Mouse (Mus musculus) adrenal gland, adult 18-20 months (tissue): ENCODE measurements at regions not wholly inside any gene's neighbourhood (a gene's known extent, or its start where the extent isn't known, plus 50 kb on each side); places are given as distances from the start of the nearest gene placed in this dataset.

Experiments
- DNase-seq, 2 experiments: peaks; one replicate each; pipeline ENCODE4 v3.0.0; 2021 to 2022; ENCODE audit warnings: low spot score in 2 of 2

DNA sequence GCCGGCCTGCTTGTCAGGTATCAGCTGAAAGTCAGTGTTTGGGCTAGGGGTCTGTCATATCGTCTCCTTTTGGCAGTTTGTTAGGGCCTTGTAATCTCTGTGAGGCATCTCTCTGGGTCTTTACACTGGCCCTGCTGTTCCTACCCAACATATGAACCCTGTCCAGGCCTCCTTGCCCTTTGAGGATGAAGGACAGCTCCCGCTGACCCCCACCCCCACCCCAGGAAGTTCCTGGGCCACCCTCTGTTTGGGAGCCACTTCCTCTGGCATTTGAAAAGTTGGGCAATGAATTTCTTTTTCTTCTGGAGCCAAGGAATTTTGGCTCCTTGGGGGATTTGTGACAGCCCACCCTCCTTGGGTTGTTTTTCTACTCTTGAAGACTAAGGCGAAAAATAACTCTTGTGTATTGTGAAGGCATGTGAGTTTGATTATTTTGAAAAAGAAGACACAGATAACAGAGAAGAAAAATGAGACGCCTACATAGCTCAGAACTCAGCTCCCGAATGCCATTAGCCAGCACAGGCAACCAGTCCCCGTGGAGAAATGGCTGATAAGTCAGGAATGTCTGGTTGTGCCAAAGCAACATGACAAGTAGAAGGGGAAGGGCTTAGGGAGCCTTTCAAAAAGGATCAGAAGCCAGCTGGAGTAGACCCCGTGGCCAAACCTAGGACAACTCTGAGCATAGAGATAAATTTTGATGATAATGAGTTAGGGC is 249.5 kb downstream of the Gm49356 start:
- no peak for DNase-seq

DNA sequence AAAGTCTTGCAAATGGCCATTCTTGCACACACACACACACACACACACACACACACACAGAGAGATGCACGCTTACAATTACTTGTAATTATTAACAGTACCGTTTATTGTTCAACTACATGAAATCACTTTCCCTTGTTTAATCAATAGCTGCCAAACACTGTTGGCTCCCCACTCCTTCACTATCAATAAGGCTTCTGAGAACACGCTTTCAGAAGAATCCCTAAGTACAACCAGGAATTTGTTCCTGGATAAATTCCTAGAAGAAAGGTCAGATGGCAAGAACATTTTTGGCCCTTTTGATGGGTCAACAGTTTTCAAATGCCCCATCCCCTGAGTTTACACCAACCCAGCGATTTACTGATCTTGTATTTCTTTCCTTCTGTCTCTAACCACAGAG is 252.5 kb downstream of the Gm49356 start:
- no peak for DNase-seq

DNA sequence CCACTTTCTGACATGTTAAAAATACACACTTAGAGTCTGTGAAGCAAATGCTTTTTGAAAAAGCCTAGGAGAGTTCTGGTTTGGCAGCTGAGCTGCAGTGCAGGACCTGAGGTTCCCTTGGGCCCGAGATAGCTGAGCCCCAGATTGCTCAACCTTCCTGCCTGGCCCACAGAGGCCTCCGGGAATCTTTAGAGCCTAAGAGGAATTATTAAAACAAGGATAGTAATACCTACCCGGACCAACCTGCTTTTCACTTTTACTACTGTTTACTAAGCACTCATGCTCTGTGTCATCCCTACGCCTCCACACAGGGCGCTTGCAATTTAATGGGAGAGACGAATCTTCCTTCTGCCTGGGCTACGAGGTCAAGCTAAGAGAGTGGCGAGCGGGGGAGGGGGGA is 253.4 kb downstream of the Gm49356 start:
- no peak for DNase-seq

DNA sequence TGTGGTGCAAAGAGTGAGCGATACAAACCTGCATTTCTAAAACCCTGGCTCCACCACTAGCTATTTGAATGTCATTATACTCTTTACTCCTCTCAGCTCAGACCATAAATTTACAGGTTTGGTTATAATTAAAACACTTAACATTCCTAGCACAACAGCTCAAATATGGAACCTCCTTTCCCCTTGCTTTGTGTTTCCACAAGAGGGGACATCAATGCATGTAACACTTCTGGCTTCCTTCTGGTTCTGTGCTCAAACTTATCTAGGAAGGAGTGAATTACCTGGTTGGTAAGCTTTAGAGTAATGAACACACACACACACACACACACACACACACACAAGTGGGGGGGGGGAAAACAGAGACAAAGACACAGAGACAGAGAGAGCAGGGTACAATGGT is 254.8 kb downstream of the Gm49356 start:
- DNase-seq: no peak

DNA sequence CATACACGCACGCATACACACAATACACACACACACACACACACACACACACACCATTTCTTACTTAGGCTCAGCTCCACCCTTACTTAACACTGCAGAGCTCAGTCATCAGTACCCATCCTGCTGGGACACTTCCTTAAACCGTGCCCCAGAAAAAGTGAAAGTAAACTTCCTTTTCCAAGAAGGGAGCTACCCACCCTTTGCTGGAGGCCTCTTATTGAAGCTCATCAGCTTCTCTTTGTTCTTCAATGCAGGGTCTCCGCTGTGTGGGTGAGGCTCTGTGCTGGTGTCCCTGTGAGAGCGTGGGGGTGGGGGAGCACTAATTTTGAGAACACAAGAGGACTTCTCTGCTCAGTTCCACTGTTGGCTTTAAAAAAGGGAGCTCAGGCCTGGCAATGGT is 256.6 kb downstream of the Gm49356 start:
- no peak for DNase-seq

DNA sequence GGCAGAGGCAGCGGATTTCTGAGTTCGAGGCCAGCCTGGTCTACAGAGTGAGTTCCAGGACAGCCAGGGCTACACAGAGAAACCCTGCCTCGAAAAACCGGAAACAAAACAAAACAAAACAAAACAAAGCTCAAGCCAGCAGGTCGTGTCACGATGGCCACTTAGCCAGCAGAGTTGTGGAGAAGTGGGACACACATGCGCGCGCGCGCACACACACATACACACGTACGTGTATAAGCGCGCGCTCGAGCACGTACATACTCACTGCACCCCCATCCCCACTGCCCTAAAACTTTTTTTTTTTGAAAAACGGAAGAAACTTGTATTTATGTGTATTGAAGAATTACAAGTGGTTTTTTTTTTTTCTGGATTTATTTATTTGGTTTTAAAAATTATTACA is 257.0 kb downstream of the Gm49356 start:
- DNase-seq: no peak

DNA sequence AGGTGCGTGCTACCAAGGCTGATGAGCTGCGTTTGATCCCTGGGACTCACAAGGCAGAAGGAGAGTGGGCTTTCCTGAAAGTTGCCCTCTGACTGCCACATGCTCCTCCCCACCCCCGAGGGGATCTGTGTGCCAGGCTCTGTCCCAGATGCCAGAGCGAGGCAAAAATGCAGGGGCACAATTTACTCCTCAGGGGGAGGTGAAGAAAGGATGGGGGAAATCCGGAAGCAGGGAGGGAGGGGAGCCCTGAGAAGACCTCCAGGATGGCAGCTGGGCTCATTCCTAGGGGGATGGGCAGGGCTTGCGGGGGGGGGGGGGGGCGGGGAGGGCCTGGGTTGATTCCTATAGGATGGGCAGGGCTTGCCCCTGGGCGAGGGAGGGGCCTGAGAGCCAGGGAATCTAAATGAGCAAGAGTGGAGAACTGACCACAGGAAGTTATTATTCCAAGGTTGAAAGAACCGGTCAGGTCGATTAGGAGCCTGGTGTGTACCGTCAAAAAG is 257.5 kb downstream of the Gm49356 start:
- no peak for DNase-seq

DNA sequence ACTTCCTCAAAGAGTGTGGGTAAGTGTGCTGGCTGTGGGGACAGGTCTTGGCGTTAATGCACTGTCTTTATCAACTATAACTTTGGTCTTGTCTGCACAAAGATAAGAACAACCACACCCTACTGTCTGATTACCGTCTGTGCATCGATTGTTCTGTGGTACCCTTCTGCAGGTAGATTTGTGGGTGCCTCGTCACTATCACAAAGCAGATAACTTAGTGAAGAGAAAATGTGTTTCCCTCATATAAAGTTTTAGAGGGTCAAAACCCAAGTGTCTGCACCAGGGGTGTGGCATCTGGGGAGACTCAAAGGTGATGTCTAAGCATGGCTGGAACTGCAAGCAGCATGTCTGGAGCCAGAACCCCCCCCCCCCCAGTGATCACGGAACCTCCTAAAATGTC is 259.4 kb downstream of the Gm49356 start:
- no peak for DNase-seq

DNA sequence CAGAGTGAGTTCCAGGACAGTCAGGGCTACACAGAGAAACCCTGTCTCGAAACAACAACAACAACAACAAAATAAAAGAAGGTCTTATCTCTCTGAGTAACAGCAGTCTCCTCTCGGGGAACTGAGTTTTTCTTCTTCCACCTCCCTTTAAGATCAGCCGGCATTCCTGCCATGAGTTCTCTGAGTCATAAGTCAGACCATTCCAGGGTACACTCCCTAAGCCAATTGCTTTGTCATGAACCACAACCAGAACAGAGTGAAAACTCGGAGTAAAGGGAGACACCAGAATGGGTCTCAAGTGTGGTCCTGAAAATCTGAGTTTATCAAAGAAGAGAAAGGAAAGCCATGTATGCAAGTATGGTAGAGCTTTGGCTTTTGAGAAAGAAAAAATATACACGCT is 262.4 kb downstream of the Gm49356 start:
- no peak for DNase-seq

DNA sequence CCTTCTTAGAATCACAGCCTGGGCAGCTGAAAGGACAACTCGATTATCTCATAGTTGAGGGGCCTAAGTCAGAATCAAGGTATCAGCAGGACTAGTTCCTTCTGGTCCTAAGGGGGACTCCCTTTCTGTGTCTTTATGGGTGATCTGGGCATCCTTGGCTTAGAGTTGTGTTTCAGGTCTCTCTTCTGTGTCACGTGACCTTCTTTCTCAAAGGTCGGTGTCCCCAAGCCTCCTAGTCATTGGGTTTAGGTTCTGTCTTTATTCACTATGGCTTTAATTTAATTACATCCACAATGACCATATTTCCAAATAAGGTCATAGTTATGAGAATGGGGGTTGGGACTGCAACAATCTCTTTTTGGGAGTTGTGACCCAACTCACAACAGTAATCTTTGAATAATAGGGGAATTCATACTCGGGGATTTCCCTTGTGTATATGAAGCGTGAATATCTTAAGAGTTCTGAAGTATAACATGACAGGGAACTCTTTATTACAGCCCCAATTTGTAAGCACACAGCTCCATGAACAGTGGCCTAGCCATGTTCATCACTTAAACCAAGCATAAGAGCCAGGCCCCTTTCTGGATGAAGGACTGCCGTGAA is 263.8 kb downstream of the Gm49356 start:
- DNase-seq: no peak

DNA sequence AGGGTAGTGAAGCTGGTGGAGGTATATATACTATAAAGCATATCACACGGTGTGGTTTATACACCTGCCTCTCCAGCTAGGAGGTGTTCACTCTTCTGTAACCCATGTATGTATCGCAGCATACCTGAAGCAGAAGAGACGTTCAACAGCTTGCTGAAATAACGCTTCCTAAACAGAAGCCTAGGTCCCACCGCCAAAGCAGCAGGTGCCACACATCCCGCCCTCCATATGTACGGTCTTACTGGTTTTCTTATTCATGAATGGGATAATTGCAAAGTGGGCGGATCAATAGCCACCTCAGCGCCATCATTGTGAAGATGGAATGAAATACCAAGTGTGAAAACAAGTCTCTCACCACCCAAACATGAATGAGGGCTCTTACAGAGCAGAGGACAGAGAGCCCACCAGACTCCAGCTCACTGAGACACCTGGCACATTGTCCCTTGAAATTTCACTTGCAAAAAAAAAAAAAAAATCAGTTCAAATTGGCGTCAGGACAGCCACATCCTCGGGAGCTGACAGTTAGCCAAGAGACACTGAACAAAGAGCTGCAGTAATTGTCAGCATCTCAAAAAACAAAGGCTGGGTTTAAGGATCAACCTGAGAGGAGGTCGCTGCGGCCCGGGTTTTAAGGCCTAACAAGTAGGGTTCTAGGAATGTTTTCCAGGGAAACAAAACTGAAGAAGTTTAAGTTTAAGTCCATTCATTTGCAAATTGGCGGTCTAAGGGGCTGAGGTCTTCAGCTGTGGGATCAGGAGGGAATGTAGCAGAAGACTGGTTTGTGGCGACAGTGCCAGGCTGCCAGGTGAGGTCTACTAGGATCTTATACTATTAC is 264.5 kb downstream of the Gm49356 start:
- DNase-seq: no peak

DNA sequence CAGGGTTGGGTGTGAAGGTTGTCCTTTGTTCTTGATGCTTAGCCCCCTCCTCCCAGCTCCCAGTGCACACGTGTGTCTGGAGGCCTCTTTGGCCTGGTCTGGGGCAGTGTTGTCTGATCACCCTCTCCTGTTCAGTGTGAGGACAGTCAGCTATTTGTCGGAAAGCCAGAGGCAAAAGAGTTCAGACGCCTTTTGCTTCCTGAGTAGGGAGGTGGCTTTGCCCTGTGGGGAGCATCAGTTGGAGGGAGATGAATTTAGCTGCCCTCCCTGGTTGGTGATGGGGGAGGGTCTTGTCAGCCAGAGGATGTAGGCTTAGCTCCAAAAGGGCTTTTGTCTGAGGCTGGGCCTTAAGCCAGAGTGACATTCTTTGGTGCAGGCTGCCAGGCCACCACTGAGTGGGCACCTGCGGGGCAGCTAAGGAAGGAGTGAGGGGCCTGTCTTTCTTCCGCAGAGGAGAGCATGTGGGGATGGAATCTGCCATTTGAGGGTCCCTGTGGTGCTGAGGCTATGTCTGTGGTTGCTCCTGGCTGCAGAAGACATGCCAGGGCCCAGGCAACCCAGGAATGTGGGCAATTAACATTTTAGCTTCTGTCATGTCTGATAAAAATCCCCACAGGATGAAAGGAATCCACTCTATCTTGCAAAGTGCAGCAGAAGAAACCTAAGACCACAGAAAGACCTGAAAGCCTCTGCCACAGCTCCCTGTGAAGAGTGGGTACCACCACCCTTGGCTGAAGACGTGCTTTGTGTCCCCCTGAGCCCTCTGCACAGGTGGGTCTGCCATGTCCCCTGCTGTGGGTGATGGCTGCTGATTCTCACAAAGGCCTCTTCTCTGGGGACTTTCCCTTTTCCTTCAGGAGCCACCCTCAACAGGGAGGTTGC is 265.6 kb downstream of the Gm49356 start:
- no peak for DNase-seq

DNA sequence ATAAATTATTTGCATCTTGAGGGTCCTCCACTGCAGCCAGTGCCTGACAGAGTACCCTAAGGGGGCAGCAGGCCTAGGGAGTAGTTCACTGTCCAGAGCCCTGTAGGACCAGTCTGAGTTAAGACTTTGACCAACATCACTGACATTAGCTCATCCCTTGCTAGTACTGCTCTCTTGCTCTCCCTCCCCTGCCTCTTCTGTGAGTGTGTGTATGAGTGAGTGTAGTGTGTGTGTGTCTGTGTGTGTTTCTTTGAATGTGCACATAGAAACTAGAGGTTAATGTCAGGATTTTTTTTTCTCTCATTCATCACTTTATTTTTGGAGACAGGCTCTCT is 266.2 kb downstream of the Gm49356 start:
- DNase-seq: no peak

DNA sequence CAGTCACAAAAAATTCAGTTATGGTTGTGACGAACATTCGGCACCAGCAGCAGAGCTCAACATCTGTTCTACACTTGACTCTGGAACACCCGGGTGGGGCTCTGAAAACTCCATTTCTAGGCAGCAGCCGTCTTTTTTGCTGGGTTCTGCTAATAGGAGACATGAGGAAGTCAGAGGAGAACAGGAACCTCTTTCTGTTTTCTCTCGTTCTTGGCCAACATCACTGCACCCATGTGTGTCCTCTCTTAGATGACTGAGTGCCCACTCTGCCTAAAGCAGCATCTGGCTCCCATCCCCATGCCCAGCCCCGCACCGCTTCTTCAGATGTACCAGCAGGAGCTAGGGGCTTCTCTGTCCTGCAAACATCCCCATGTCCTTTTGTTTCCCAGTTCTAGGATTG is 267.2 kb downstream of the Gm49356 start:
- no peak for DNase-seq

DNA sequence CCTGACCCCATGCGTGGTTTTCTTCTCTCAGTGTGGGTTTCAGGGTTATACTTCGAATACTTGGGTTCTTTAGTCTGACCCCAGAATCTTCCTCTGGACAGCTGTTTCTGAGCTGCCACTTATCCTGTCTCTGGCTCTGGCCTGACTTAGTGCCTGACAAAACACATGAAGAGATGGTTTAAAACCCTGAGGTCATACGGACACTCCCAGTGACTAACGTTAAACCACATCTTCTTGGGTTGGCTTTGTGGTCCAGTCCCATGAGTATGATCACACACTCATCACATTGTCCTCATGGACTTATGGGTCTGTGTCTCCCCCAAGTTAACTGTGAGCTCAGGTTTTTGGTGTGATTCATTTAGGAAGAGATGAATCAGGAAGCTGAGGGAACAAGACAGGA is 269.7 kb downstream of the Gm49356 start:
- no peak for DNase-seq

DNA sequence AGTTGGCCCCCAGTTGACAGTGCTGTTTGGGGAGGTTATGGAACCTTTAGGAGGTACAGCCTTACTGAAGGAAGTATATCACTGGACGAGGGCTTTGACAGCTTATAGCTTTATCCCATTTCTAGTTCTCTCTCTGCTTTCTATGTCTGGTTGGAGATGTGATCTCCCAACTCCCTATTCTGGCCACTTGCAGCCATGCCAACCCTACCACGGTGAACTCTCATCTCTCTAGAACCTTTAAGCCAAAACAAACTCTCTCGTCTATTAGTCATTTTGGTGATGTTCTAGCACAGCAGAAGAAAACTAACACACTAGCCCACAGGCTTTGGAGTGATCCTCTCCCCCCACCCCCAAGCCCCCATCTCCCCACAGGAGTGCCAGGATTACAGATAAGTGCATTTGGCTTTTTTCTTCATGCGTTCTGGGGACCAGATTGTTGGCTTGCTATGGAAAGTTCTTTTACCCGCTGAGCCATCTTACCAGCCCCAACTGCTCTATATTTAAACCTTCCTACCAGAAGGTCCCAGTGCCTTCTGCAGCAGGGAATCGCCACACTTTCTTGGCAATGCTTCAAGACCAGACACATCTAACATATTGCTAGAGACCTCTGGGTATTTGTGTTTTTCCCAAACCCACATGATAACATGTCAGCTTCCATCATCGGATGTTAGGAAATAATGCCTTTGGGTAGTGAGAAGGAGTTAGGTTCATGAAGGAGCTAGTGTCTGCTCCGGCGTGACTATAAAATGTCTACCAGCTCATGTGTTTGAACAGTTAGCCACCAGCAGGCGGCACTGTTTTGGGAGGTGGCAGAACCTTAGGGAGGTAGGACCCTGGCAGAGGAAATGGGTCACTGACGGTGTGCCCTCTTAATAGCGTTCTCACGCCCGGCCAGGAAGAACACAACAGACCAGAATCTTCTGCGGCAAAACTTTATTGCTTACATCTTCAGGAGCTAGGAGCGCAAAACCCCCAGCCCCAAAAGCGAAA is 272.1 kb downstream of the Gm49356 start:
- DNase-seq: no peak

DNA sequence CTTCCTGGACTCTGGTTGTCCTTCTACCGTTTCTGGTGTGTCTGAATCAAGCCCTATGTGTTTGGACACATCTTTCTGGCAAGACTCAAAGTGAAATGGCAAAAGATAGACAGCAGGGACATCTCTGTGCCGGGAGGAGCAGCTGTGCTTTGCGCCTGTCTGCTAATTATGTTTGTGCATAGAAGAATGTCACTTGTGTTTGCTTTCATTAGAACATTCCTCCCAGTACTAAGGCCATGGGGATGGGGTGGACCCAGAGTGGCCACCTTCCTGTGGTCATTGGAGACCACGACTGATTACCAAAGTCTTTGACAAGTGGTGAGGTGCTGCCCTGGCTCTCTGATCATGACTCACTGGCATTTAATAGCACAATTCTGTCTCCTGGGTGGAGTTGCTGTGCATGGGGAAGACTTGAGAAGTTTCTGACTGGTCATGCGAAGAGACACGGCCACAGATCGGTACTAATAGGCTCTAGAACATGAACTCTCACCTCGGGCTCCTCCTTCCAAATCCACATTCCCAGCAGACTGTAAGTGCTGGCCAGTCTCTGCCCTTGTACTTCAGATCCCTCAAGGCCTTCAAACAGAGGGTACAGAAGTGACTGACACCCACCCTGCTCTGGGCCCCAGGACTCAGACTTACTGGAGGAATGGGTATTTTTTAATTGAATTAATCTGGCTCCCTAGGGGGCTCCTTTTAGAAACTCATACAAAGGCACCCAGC is 279.0 kb downstream of the Gm49356 start:
- no peak for DNase-seq

DNA sequence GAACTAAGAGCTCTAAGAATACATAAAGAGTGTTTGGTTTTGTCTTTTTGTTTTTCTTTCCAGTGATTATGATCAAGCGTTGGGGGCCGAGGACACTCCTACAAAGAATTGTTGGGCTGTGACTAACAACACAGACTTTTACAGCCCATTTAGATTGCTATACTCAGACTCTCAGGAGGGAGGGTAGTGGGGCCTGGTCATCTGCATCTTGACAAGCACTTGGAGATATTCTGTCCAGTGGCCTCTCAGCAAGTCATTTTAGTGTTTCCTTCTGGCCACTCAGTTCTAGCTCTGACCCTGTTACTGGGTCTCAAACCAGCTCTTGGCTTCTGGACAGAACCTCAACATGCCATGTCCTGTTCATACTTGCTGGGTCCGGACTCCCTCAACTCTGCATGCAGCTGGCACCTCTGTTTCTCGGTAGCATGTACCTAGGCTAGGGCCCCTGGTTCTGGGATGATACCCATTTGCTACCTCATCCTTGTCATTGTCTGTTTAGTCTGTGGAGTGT is 279.6 kb downstream of the Gm49356 start:
- no peak for DNase-seq

DNA sequence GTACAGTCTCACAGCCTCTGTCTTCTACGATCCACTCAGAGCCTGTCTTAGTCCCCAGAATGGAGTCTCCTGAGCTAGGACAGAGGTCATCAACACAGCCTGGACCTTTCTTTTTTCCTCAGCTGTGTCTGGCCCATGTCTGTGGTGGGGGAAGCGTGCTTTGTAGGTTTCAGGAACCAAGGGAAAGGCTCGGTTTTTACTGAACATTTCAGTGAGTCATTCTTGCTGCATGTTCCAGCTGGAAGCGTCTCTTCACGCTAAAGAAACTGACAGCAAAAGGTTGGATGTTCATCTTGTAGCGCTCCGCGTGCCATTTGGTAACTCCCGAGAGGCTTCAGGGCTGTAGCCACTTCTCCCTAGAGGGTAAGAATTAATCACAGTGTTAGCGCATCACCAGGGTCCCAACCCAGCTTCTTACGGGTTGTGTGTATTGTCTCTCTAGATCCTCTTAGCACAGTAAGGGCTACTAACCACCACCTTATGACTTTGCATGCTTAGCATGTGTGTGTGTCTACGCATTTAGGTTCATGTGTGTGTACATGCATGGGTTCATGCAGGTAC is 280.2 kb downstream of the Gm49356 start:
- DNase-seq: no peak
